Mouse (Mus musculus) spleen, adult 18-20 months (tissue): ENCODE measurements around the gene Rpl31.
A peak's percentile ranks its signal among the peaks of the same experiment; 100 is the strongest.

Experiments
- DNase-seq, 2 experiments: peaks; one replicate each; pipeline ENCODE4 v3.0.0; 2022; ENCODE audit warnings: mixed read lengths in 2 of 2

The Rpl31 gene

GRCm38 (mm10) chr1:39367601-39368266 is at the start of gene Rpl31:
Rpl31 (plus strand) TSS chr1:39367842.
- peak; percentile 96 to 98 for DNase-seq

DNA sequence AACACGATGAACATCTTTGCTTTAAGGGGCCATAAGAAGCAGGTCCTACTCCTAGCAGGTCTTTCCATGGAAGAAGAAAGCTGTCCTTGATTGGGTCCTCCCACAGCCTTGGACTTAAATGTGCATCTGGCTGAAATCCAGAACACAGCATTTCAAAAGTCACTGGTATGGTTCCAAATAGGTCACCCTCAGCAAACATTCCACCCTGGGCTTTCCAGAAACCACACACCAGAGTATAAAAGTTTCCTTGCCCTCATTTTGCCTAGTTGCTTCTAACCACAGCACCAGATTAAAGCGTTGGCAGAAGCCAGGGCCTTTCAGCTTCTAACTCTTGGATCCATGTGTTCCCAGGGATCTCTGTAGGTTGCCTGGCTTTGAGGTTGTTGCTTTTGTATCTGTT is 49.7 kb upstream of the Rpl31 start:
- DNase-seq, result no peak

GRCm38 (mm10) chr1:39318870-39319269 is 48.8 kb upstream of the Rpl31 start:
- no peak for DNase-seq

- no peak for DNase-seq
These were observed 45.7 kb upstream of the Rpl31 start for GRCm38 (mm10) chr1:39321954-39322353.

- no peak for DNase-seq
These were observed 42.4 kb upstream of the Rpl31 start for GRCm38 (mm10) chr1:39325228-39325627.

- DNase-seq, result no peak
These were observed 40.1 kb upstream of the Rpl31 start for GRCm38 (mm10) chr1:39327546-39327945.

GRCm38 (mm10) chr1:39330857-39331594 is 36.6 kb upstream of the Rpl31 start:
- DNase-seq, result no peak

GRCm38 (mm10) chr1:39332456-39332855 is 35.2 kb upstream of the Rpl31 start:
- no peak for DNase-seq

GRCm38 (mm10) chr1:39335561-39336196 is 32.0 kb upstream of the Rpl31 start:
- DNase-seq, result no peak

DNA sequence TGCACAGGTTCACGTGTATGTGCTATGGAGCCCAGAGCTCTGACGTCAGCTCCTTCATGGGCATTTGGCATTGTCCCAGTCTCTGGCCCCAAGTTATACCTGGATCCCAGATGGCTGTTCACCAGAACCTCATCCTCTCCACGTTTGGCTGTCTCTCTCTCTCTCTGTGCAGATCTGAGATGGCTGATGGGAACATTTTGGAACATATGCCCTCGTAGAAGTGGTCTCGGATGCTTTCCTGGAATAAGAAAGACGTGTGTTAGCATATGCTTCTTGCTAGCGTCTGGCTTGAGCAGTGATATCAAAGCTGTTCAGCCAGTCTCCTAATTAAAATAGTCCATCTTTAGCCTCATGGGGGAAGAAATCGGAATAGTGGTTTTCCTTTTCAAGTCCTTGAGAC is 30.9 kb upstream of the Rpl31 start:
- no peak for DNase-seq

DNA sequence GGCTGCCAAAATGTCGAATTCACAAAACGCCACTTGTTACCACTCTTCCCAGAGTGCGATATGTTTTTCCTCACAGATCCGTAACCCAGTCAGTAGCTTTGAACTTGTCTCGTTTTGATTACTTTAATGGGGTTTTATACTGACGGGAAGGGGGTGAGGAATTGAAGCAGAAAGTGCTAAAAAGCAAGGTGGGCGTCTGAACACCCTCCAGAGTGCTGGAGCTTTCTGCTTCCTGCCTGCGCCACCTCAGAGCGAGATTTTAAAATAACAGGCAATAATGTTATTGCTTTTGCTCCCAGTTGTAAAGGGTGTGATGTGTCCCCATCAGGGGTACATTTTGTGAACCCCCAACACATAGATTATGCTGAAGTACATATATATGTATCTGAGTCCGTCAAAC is 28.8 kb upstream of the Rpl31 start:
- no peak for DNase-seq

DNA sequence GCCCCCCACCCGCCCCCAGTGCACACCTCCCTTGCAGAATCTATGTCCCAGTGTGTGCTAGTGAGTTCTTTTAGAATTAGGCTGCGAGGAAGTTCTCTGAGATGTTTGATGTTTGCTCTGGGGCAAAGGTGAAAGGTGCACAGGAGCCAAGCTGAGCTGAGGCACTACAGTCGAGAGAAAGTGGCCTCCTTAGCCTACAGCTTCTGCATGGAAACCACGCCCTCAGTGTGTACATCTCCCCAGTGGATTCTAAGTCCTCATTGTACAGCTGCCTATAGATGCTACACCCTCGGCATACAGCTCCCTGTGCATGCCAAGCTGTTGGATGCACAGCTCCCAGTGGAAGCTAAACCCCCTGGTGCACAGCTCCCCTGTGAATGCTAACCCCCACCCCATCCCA is 28.2 kb upstream of the Rpl31 start:
- DNase-seq, result no peak

GRCm38 (mm10) chr1:39340156-39340555 is 27.5 kb upstream of the Rpl31 start:
- no peak for DNase-seq

- DNase-seq, result peak in 1 of 2 experiments; percentile 16
These were observed 27.0 kb upstream of the Rpl31 start for GRCm38 (mm10) chr1:39340647-39341046.

GRCm38 (mm10) chr1:39341807-39342206 is 25.8 kb upstream of the Rpl31 start:
- DNase-seq, result no peak

GRCm38 (mm10) chr1:39343242-39343641 is 24.4 kb upstream of the Rpl31 start:
- DNase-seq, result no peak

GRCm38 (mm10) chr1:39344981-39345600 is 22.6 kb upstream of the Rpl31 start:
- no peak for DNase-seq

GRCm38 (mm10) chr1:39349001-39349400 is 18.6 kb upstream of the Rpl31 start:
- no peak for DNase-seq

DNA sequence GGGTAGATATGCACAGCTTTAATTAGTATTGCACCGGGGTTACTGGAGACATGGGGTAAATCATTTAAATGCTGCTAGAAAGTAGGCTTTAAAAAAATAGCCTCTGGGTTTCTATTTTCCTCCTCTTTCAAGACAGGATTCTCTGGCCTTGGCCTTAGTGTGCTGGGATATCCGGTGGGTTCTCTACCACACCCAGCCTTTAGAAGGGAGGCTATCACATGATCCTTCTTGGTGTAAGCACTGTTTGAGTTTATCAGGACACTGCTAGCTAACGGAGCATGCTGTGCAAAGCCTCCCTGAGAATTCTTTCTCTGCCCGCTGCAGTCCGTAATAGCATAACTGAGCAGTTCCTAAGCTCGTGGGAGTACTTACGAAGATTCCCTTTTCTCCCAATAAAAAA is 18.2 kb upstream of the Rpl31 start:
- DNase-seq, result no peak

- DNase-seq, result no peak
These were observed 5.7 kb upstream of the Rpl31 start for GRCm38 (mm10) chr1:39361754-39362514.

- no peak for DNase-seq
These were observed 5.1 kb upstream of the Rpl31 start for GRCm38 (mm10) chr1:39362515-39362893.

DNA sequence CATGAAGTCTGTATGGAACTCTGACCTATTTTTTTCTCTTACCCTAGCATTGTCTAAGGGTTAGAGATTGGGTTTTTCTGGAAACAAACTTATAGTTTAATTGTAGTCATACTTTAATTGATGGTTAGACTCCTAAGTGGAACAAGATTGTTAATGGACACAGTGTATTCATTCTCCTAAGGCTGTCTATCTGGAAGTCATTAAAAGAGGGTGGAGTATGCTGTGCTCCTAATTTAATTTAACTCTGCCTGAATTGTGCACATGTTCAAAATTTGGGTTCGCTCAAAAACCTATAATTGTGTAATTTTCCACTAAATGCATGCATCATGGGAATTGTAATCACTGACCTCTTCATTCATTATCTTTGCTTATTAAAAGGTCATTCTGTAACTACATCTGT is 2.1 kb upstream of the Rpl31 start:
- DNase-seq, result no peak

- no peak for DNase-seq
These were observed 597 bp upstream of the Rpl31 start for GRCm38 (mm10) chr1:39367045-39367444.
